Mouse (Mus musculus): ENCODE results near the gene Zzz3. TPM values are rescaled to one million over a fixed set of nuclear protein-coding genes. Genes with fewer than 3 reads are reported as not detected.

The Zzz3 gene
- total RNA-seq, 1 experiment from 2014 or later = 57.3 TPM

DNA sequence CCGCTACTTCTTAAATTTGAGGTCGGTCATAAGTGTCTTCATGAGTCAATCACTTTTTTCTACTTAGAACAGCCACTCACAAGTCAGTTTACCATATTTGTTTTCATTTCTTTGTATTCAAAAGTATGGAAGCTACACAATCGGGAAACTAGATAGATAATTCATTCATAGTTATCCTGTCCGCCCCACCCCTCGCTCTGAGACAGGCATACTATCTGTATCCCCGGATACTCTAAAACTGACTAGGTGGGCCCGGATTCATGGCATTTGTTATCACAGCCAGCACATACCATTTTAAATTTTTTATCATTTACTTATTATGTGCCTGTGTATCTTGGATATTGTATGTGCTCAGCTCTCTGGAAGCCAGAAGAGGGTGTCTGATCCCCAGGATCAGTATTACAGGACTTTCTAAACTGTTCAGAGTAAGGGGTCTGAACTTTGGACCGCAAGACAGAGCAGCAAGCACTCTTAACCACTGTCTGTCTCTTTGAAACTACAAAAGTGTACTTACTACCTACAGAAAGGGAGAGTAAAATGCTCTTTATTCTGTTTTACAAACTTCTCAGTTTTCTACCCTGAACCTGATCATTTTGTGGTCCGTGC is 2.2 kb downstream of the Zzz3 start:
- no peak for ATAC-seq (replicated peaks; ENCODE audit: insufficient number of reproducible peaks, low FRiP score, low TSS enrichment, poor library complexity, severe bottlenecking)

DNA sequence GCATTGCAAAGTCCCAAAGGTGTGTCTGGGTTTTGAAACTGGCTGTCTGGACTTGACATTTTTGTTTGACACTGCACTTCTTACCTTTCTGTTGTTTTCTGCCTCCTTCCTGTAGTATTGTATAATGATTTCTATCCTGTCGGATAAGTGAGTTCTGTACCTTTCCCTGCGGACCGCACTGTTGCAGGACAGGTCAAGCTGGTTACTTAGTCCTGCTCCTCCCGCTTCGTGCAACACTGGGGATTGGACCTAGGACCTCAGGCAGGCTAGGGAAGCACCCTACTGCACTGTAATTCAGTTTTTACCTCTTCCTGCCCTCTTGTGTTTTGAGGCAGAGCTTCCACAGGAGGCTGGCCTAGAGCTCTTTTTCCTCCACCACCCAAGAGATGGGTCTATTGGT is 5.2 kb downstream of the Zzz3 start:
- no peak for ATAC-seq (replicated peaks; ENCODE audit: insufficient number of reproducible peaks, low FRiP score, low TSS enrichment, poor library complexity, severe bottlenecking)

DNA sequence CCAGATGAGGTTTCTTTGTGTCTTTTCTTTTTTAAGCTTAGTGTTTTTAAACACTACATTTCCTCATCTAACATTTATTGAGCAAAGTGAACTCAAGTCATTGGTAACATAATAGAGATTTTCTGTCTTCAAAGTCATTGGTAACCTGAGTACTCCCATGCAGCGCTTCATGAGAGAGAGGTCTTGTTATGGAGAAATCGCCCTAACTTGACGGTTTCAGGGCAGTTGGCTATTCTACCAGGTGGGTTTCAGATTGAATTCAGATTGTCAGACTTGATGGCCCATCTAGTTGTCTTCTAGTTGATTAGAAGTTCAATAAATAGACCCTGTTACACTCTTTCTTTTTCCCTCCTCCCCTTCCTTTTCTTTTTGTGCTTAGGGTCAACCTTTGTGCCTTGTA is 5.6 kb downstream of the Zzz3 start:
- no peak for ATAC-seq (replicated peaks; ENCODE audit: insufficient number of reproducible peaks, low FRiP score, low TSS enrichment, poor library complexity, severe bottlenecking)

DNA sequence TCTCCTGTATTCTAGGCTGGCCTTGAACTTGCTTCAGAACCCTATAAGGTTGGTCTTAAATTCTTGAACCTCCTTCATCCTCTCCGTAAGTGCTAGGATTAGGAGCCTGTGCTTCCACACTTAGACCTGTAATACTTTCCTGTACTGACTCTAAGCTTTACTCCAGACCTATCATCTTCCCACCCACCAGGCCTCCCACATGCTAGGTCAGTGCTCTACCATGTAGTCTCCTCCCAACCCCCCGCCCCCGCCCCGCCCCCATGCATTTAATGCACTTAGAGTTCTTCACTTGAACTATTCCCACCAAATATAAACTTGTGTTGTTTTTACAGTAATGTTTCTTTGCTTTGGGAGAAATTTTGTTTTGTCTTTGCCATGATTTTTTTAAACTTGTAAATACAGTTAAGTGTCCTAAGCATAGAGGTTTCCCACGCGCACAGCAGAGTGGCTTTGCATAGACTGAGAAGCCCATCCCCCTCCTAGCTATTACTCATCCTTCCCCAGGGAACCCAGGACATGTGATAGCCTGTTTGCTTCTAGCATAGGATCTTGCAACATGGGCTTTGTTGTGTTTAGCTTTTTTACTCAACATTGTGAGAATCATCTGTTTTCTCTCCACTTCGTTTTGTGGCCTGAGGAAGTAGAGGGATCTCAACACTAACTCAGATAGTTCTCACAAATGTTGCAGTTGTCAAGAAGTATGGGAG is 6.8 kb downstream of the Zzz3 start:
- peak; percentile 65; the same call in 1 of the 2 replicates for ATAC-seq (replicated peaks; ENCODE audit: insufficient number of reproducible peaks, low FRiP score, low TSS enrichment, poor library complexity, severe bottlenecking)

DNA sequence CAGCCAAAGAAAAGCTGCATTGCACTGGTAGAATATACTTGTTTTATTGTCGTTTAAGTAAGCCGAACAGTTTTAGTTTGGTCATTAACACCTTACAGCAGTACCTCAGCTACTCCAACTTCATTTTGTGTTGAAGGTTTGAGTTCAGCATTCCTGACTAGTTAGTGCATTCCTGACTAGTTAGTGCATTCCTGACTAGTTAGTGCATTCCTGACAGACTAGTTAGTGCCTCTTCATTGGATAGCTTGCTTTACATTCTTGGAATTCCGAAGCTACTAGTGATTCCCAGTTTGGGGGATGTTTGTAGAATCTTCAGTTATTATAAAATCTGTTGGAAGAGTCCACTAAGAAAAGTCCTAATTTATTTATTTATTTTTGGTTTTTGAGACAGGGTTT is 7.4 kb downstream of the Zzz3 start:
- no peak for ATAC-seq (replicated peaks; ENCODE audit: insufficient number of reproducible peaks, low FRiP score, low TSS enrichment, poor library complexity, severe bottlenecking)

DNA sequence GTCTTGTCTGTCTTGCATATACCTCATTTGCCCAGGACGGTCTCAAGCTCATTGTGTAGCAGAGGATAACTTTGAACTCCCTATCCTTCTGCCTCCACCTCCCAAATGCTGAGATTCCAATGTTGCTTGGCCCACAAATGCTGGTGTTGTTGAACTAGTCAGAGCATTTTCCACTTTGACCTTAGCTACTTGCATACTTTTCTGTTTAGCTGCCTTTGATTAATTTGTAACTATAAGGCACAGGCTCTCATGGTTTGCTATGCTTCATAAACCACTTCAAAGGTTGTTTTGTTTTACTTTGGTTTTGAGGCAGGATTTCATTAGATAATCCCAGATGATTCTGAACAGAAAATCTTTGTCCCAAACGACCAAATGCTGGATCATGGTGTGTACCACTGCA is 8.6 kb downstream of the Zzz3 start:
- ATAC-seq (replicated peaks; ENCODE audit: insufficient number of reproducible peaks, low FRiP score, low TSS enrichment, poor library complexity, severe bottlenecking) = no peak

DNA sequence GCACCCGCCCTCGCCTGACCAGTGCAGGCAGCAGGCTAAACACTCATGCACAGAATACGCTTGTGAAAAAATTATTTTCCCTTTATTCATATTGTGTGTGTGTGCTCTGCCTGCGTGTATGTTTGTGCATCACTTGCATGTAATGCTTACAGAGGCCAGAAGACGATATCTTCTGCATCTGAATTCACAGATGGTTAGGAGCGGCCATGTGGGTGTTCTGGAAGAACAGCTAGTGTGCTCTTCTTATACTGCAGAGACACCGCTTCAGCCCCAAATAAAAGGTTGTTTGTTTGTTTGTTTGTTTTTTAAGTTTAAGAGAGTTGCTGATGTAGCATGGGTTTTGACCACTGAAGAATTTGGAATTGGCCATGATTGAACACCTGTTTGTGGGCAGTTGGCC is 10.1 kb downstream of the Zzz3 start:
- no peak for ATAC-seq (replicated peaks; ENCODE audit: insufficient number of reproducible peaks, low FRiP score, low TSS enrichment, poor library complexity, severe bottlenecking)

DNA sequence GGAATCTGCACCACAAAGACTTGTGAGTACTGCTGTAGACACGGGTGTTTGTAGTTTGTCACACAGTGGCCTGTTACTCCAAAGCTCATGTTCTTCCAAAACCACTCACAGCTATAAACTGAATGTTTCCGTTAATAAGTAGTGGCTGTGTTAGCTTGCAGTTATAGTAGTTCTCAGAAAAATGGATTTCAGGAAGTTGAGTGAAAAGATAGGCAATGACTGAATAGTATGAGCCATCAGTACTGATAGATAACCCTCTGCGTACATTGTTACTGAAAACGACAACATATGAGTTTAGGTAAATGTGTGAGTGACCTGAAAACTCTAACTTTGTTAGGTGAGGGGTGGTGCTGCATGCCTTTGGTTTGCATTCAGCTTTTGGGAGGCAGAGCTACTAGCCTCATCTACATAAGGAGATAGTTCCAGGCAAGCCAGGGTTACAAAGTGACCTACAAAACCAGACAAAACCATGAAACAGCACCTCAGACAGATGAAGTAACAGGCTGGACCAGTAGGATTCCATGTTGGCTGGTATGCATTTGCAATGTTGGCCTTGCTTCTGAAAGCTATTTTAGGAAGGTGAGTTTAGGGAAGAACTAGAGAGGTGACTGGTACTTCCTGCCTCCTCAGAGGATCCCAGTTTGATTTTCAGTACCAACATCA is 10.8 kb downstream of the Zzz3 start:
- ATAC-seq (replicated peaks; ENCODE audit: insufficient number of reproducible peaks, low FRiP score, low TSS enrichment, poor library complexity, severe bottlenecking) = no peak

DNA sequence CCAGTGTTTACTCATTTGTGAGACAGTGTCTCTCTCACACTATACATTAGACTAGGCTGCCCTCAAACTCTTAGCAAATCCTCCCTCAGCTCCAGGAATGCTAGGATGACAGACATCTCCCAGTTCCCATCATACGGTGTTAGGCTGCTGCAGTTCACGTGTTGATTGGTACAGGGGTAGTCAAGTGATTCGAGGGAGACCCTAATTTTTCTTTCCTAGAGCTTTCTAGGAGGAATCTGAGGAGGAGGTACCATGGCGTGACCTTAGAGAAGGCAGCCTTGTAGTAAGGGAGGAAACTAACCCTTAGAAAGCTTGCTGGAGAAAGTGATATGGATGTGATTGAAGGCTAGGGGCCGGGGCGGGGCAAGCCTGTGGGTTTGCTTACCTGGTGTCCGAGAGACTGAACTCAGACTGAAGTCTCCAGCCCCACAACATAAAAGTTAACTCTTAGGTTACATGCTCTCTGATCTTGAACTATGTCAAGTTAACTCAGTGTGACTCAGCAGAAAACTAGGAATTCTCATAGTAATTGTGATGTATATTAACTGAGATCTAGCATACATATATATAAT is 15.8 kb downstream of the Zzz3 start:
- ATAC-seq (replicated peaks; ENCODE audit: insufficient number of reproducible peaks, low FRiP score, low TSS enrichment, poor library complexity, severe bottlenecking) = no peak

DNA sequence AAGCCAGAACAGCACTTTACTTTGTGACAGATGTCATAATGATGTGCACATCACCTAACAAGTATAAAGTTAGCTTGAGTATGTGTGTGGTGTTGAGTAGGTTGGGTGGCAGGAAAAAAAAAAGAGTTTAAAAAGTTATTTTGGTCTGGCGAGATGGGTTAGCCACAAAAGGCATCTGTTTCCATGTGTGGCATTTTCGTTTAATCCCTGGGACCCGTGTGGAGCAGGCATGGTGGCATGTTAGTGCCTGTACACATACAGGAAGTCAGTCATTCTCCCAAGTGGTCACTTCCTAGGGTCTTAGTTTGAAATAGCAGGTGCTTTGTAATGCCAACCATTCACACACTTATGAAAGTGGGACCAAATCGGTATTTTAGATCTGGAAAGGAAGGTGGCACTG is 17.1 kb downstream of the Zzz3 start:
- no peak for ATAC-seq (replicated peaks; ENCODE audit: insufficient number of reproducible peaks, low FRiP score, low TSS enrichment, poor library complexity, severe bottlenecking)

DNA sequence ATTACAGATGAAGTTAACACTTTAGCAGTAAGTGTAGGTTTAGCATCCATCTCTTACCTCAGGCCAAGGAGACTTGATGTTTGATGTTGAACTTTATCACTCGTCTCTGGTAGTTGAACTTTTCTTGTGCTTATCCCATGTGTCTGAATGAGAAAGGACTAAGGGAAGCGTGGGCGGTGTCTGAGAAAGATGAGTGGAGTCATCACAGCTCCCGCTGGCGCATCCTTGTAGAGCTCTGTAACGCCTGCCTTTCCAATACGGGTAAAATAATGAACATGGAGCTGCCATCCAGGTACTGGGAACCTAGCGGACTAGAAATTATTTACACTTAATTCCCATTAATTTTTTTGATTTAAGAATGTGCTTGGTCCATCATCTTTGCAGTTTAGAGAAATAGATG is 33.7 kb downstream of the Zzz3 start:
- ATAC-seq (replicated peaks; ENCODE audit: insufficient number of reproducible peaks, low FRiP score, low TSS enrichment, poor library complexity, severe bottlenecking) = no peak

DNA sequence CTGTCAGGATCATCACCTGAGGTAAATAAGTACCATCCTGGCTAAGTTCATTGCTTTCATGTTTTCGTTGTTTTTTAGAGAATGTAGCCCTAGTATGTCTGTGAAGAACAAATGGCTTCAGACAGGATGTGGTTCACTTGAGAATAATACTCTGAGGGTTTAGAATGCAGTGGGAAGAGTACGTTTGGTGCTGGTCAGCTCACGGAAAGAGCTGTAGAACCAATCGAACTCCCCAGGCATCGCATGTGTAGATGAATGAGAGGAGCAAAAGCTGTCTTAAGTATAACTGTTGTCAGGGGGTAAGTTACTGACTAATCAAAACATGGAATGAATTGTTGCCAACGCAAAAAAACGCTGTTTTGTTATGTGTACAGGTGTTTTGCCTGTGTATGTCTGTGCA is 37.4 kb downstream of the Zzz3 start:
- ATAC-seq (replicated peaks; ENCODE audit: insufficient number of reproducible peaks, low FRiP score, low TSS enrichment, poor library complexity, severe bottlenecking) = no peak

DNA sequence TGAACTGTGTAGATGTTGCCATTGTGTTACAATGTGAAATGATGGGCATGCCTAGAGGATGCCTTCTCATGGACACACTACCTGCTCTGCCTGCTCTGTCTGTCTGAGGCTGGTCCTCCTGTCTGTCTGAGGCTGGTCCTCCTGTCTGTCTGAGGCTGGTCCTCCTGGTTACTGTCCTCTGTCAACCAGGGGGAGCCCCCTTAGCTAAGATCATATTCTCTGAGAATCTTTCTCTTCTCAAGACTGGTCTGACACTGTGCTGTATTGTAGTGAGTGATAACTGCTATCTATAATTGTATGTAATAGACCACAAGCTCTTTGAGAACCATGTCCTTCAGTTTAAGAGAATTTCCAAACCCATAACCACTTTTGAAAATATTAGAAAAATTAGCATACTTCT is 40.3 kb downstream of the Zzz3 start:
- no peak for ATAC-seq (replicated peaks; ENCODE audit: insufficient number of reproducible peaks, low FRiP score, low TSS enrichment, poor library complexity, severe bottlenecking)

DNA sequence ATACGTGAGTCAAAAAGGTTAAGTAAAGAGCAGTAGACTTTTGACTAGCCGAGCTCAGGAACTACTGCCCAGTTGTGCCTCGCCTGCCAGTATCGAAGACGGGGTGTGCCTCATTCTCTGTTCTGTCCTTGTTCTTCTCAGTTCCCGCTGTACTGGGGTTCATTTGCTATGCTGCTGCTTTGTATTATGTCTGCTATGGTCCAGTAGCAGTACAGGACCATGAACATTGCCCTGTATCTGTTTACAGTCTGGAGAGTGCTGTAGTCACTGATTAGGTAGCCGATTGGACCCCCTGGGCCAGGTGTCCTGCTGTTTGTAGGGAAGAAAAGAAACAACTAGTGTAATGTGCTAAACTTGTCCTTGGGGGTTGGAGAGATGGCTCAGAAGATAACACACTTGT is 42.8 kb downstream of the Zzz3 start:
- ATAC-seq (replicated peaks; ENCODE audit: insufficient number of reproducible peaks, low FRiP score, low TSS enrichment, poor library complexity, severe bottlenecking) = no peak

DNA sequence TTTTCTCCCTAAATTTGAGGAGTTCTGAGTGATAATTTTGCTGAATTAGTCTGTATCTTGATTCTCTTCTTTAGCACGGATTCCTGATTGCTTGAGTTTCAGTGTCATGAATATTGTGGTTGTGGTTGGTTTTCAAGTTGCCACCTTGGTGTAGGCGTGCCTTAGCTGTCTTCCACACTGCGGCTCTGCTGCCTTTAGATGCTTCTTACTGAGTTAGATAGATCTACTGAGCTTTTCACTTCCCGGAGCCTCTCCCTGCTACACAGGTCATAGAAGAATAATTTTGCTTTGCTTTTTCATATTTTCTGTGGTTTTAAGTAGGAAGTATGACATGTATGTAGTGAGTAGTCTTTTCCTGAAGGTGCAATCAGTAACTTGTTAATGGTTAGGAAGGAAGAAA is 47.5 kb downstream of the Zzz3 start:
- ATAC-seq (replicated peaks; ENCODE audit: insufficient number of reproducible peaks, low FRiP score, low TSS enrichment, poor library complexity, severe bottlenecking) = no peak

DNA sequence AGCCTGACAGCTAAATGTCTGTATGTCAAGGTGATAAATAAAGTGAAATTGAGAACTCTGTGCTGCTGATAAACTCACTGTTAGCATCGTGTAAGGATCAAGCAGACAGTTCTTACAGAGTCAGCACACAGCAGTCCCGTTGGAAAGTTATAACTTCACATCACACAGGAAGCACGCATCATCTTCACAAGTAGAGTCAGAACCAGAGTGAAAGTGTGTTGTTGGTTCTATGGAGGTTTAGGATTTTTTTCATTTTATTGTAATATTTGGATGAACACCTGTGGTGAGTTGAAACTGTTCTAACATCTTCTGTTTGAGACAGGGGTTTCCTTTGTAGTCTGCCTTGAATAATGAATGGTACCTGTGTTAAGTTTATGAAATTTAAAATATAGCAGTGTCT is 48.8 kb downstream of the Zzz3 start:
- no peak for ATAC-seq (replicated peaks; ENCODE audit: insufficient number of reproducible peaks, low FRiP score, low TSS enrichment, poor library complexity, severe bottlenecking)

DNA sequence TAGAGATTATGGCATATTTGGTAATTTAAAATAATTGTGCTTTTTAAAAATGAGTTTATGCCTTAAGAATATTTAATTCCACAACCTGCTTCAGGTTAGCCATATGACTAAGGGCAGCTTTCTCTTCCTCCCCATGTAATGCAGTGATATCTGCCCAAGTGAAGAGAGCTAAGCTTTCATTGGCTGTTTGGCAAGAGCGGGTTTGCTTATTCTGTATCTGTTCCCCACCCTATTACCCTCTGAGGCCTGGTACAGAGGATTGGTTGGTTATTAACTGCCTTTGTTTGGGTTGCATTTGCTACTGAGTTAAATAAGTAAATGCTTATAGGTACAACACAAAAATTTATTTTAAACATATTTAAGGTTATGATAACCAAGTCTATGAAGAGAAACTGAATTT is 51.7 kb downstream of the Zzz3 start:
- ATAC-seq (replicated peaks; ENCODE audit: insufficient number of reproducible peaks, low FRiP score, low TSS enrichment, poor library complexity, severe bottlenecking) = no peak

DNA sequence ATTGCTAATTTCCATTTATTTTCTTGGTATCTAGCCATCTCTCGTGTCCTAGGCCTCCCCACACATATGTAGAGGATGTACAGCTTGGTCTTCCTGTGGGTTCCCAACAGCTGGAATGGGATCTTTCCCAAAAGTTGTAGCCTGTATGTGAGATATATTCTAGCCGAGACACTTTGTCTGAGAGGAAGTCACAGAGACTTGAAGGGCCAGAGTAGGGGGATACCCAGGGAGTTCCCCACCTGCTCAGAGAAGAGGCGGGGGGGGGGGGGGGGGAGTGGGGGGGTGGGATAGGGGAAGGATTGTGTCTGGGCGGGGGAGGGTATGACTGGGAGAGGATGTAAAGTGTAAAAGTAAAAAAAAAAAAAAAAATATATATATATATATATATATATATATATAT is 57.9 kb downstream of the Zzz3 start:
- ATAC-seq (replicated peaks; ENCODE audit: insufficient number of reproducible peaks, low FRiP score, low TSS enrichment, poor library complexity, severe bottlenecking) = no peak

DNA sequence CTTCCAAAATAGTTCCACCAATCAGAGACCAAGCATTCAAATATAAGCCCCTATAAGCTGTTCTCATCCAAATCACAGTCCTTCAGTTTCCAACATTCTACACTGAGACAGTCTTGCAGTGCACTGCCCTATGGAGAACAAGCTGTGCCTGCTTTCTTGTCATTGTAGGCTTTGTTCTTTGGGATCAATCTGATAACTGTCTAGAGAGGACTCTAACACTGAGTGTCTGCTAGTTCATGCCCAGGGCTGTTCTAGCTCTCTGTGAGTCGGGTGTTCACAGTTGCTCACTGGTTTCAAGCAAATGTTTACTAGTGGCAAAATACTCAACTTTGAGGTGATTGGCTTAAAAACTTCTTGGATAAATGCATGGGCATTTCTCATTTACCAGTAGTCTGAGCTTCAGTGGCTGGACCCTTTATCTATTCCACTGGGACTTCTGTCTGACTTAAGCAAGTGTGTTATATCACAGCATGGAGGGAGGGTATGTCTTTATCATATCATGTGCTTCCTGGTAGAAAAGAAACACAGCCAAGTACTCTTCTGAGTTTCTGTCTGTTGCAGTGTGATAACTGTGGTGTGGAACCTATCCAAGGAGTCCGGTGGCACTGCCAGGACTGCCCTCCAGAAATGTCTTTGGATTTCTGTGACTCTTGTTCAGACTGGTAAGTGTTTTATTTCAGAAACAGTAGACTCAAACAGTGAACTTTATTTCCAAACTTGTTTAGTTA is 62.2 kb downstream of the Zzz3 start:
- no peak for ATAC-seq (replicated peaks; ENCODE audit: insufficient number of reproducible peaks, low FRiP score, low TSS enrichment, poor library complexity, severe bottlenecking)
